Mouse (Mus musculus): Measurements from ENCODE around the gene Ppm1b.

DNA sequence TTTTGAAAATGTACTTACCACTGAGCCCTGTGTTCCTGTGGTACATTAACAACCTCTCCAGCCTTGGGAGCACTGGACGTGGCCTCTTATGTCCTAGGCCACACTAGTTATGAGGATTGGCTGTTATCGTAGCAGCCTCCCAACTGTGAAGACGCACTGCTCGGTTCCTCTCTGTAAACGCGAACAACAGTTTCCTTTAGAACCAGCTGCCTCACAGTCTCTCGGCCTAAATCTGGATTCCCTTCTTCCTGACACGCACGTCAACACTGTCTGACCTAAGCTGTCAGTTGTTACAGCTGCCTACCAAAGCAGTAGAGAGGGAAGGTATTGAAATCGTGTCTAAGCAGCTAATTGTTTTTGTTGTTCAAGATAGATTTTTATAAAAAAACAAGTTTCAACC, 43.1 kb downstream of the Ppm1b start:
- no peak for TF ChIP-seq CTCF (IDR thresholded peaks at IDR 0.05; ENCODE audit: control insufficient read depth, insufficient read depth, insufficient replicate concordance, low read depth, low read length)
- TF ChIP-seq POLR2A (IDR thresholded peaks at IDR 0.05; ENCODE audit: control insufficient read depth, low read depth, low read length), result no peak

Data from testis, adult 2 months (tissue).